Mouse (Mus musculus) kidney, embryonic 16.5 days (tissue): ENCODE measurements around the gene Gm10647. TPM values are rescaled to one million over a fixed set of nuclear protein-coding genes. Genes with fewer than 3 reads are reported as not detected.
"Not testable (repeated sequence)": the region's sequence is repeated elsewhere in the genome, so short reads cannot be mapped to it uniquely, and the experiment has no call there.

Experiments used
- ATAC-seq: fragments of 200-750 bp; cut with Nextera tagmentation; 2 replicates; pipeline ENCODE4 v1.8.0; 2017; ENCODE audit warnings: moderate TSS enrichment; ENCODE audit not compliant: low FRiP score, low TSS enrichment
- H3K27ac ChIP-seq: fragments of 300-500 bp; sonication (generic); 2 replicates; pipeline ENCODE4 v1.5.1; 2014; ENCODE audit warnings: low read length
- H3K27me3 ChIP-seq: fragments of 300-500 bp; sonication (generic); 2 replicates; pipeline ENCODE4 v1.6.1; 2014; ENCODE audit warnings: low read length, control low read depth, mixed read lengths; ENCODE audit not compliant: insufficient read depth
- H3K36me3 ChIP-seq: fragments of 300-500 bp; sonication (generic); 2 replicates; pipeline ENCODE4 v1.6.1; 2014; ENCODE audit warnings: low read length, control low read depth, mixed read lengths; ENCODE audit not compliant: insufficient read depth
- H3K4me1 ChIP-seq: fragments of 300-500 bp; sonication (generic); 2 replicates; pipeline ENCODE4 v1.6.1; 2014; ENCODE audit warnings: low read length, control low read depth, mixed read lengths; ENCODE audit not compliant: insufficient read depth
- H3K4me2 ChIP-seq: fragments of 300-500 bp; sonication (generic); replicated peaks from 2 replicates; pipeline ENCODE4 v1.6.1; 2014; ENCODE audit warnings: low read depth, low read length
- H3K4me3 ChIP-seq: fragments of 300-500 bp; sonication (generic); 2 replicates; pipeline ENCODE4 v1.5.1; 2014; ENCODE audit warnings: mild to moderate bottlenecking, low read length
- H3K9ac ChIP-seq: fragments of 300-500 bp; sonication (generic); replicated peaks from 2 replicates; pipeline ENCODE4 v1.6.1; 2014; ENCODE audit warnings: low read length
- H3K9me3 ChIP-seq: fragments of 300-500 bp; sonication (generic); 2 replicates; pipeline ENCODE4 v1.6.1; 2016; ENCODE audit warnings: low read length, control low read depth
- WGBS: fragments of 180-500 bp; shearing (Covaris S2); extraction: QIAGEN DNeasy Blood & Tissue Kit; methylation state at CpG from one replicate; pipeline ENCODE4 v1.1.7; 2014; 5-methylcytosine and 5-hydroxymethylcytosine counted together
- polyA plus RNA-seq: library from polyadenylated mRNA; unstranded; fragments of >200 nt; fragmentation: Nextera tagmentation; extraction: Ambion mirVana; gene quantifications from 2 replicates; pipeline ENCODE4 v1.2.1, GENCODE M21; 2015

The Gm10647 gene
- 0.71 and 1.2 TPM in 2 replicates for polyA plus RNA-seq

DNA sequence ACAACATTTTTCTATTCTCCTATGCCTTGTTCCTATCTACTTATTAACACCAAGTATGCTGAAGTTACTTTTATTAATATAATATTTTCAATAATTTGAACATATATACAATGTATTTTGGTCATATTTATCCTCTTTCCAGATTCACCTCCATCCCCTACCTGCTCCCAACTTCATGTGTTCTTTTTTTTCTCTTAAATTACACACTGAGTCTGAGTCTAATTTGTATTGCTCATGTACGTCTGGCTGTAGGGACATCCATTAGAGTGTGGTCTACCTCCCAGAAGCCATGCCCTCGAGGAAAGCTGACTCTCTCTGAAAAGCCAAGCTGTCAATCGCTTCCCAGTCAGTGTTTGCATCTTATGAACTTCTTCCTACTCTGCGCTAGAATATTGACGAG is at the start of gene Gm10647:
Gene Gm10647 (plus strand): TSS at position 301 of the 400 bp plus-strand sequence.
- Histone ChIP-seq H3K9ac (peak within 1 kb of the TSS; percentile 79), H3K4me3 (peak within 1 kb of the TSS; percentile 81), H3K27ac (peak within 1 kb of the TSS; percentile 93; the same call in 1 of the 2 replicates), H3K27me3 (no peaks in the 10 kb centered on the region), H3K4me2 (peak within 1 kb of the TSS; percentile 94), H3K9me3 (no peaks in the 10 kb centered on the region), H3K36me3 (no peaks in the 10 kb centered on the region), H3K4me1 (peaks cover 14% of the 10 kb centered on the region; the same call in 1 of the 2 replicates)
- no peak for ATAC-seq
- WGBS, result 80% methylated on average over 5 of the region's 5 CpGs

GRCm38 (mm10) chr9:66748390-66748789 is 48.4 kb upstream of the Gm10647 start:
- Histone ChIP-seq H3K9me3 (no peaks in the 10 kb centered on the region), H3K4me1 (no peaks in the 10 kb centered on the region), H3K36me3 (no peaks in the 10 kb centered on the region), H3K4me3 (no peak overlapping the region), H3K27ac (no peak overlapping the region), H3K27me3 (no peaks in the 10 kb centered on the region), H3K4me2 (no peak overlapping the region), H3K9ac (no peak overlapping the region)
- no peak for ATAC-seq
- 85% methylated on average over 15 of the region's 15 CpGs for WGBS

DNA sequence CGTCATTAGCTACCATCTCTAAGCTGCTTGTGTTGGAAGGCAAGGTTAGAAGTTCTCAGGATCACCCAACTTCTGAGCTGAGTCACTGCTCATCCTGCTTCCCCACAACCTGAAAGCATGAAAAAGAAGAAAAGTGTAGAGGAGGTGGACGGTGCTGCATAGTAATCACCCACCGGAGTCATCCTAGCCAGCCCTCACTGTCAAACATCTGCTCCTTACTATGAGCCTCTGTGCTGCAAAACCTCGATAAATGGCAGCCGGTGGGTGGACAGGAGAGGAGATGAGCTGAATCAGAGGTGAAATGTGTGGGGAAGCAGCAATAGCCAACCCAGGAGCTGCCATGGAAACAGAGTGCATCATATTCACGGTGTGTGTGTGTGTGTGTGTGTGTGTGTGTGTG is 44.0 kb upstream of the Gm10647 start:
- Histone ChIP-seq H3K27ac (no peak overlapping the region), H3K4me2 (no peak overlapping the region), H3K9ac (no peak overlapping the region), H3K9me3 (no peaks in the 10 kb centered on the region), H3K27me3 (no peaks in the 10 kb centered on the region), H3K4me3 (no peak overlapping the region), H3K36me3 (no peaks in the 10 kb centered on the region), H3K4me1 (no peaks in the 10 kb centered on the region)
- 92% methylated on average over 6 of the region's 6 CpGs for WGBS
- ATAC-seq, result no peak

- Histone ChIP-seq H3K27ac (no peak overlapping the region), H3K9me3 (no peaks in the 10 kb centered on the region), H3K9ac (no peak overlapping the region), H3K4me1 (no peaks in the 10 kb centered on the region), H3K36me3 (no peaks in the 10 kb centered on the region), H3K4me2 (no peak overlapping the region), H3K4me3 (no peak overlapping the region), H3K27me3 (no peaks in the 10 kb centered on the region)
- no peak for ATAC-seq
- 72% methylated on average over 1 of the region's 1 CpGs for whole genome bisulfite sequencing
Measured at GRCm38 (mm10) chr9:66760991-66761390, 35.8 kb upstream of the Gm10647 start.

DNA sequence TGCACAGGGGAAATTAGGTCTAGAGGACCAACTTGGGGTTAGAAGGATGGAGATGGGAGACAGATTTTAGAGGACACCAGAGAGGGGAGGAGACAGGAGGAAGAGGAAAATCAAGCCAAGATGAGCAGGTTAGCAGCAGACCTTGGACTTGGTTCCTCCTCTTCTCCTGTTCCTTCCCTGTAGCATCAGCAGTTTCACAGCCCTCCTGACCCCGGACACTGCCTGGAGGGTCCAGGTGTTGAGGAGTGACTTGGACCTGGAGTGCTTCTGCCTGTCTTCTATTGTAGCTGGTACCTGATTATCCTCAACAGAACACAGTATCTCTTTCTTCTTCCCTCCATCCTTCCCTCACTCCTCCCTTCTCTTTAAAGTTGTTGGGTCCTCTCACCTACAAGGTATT is 28.1 kb upstream of the Gm10647 start:
- no peak overlapping the region for H3K9ac ChIP-seq
- no peak overlapping the region for H3K4me3 ChIP-seq
- no peak for ATAC-seq
- no peaks in the 10 kb centered on the region for H3K27me3 ChIP-seq
- H3K9me3 ChIP-seq, result no peaks in the 10 kb centered on the region
- WGBS, result 83% methylated on average over 1 of the region's 1 CpGs
- no peak overlapping the region for H3K4me2 ChIP-seq
- H3K4me1 ChIP-seq, result peaks cover 8% of the 10 kb centered on the region; the same call in 1 of the 2 replicates
- no peaks in the 10 kb centered on the region for H3K36me3 ChIP-seq
- 0 out of 2 replicates have a peak overlapping the region, but pooled peaks have one; percentile 37 for H3K27ac ChIP-seq

DNA sequence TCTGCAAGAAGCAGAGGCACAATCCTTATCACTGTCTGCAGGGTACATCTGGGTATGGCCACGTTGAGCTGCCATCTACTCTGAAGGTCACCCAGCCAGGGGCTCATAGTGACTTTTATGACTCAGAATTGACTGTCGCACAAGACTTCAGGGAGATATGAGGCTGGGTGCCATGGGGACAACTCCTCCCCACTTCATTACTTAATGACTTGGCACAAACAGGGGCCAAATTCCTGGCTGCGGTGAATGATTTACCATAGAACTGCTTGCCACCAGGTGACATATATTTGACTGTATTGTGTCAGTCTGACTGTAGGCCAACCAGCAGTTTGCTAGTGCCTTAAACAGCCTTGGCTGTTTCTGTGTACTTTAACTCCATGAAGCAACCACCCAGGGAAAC is 27.6 kb upstream of the Gm10647 start:
- Histone ChIP-seq H3K27ac (peak overlapping the region; percentile 43; the same call in 1 of the 2 replicates), H3K9ac (no peak overlapping the region), H3K36me3 (no peaks in the 10 kb centered on the region), H3K4me2 (no peak overlapping the region), H3K9me3 (no peaks in the 10 kb centered on the region), H3K4me3 (no peak overlapping the region), H3K27me3 (no peaks in the 10 kb centered on the region), H3K4me1 (peaks cover 8% of the 10 kb centered on the region; the same call in 1 of the 2 replicates)
- WGBS, result 42% methylated on average over 3 of the region's 3 CpGs
- ATAC-seq, result peak; percentile 69

GRCm38 (mm10) chr9:66770701-66771100 is 26.1 kb upstream of the Gm10647 start:
- H3K4me2 ChIP-seq, result no peak overlapping the region
- no peaks in the 10 kb centered on the region for H3K36me3 ChIP-seq
- no peak overlapping the region for H3K4me3 ChIP-seq
- peaks cover 8% of the 10 kb centered on the region; the same call in 1 of the 2 replicates for H3K4me1 ChIP-seq
- no peaks in the 10 kb centered on the region for H3K9me3 ChIP-seq
- no peak overlapping the region for H3K9ac ChIP-seq
- ATAC-seq, result no peak
- H3K27me3 ChIP-seq, result no peaks in the 10 kb centered on the region
- H3K27ac ChIP-seq, result 0 out of 2 replicates have a peak overlapping the region, but pooled peaks have one; percentile 34

DNA sequence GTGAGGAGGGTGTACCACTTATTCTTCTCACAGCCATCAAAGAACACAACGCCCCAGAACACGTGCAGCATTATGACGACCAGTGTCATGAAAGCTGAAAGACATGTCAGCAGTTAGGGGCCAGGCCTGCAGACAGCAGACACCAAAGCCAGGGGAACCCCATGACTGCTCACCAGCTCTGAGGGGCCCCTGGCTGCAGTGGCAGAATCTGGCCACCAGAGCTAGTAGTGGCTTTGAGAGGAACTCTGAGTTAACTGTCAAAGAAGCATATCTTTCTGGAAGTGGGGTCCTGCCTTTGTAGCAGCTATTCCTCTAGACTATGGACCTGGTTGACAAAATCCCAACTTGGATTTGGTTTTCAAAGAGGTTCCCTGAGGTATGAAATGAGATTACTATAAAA is 12.3 kb upstream of the Gm10647 start:
- H3K4me3 ChIP-seq, H3K4me2 ChIP-seq, H3K9ac ChIP-seq, H3K9me3 ChIP-seq, H3K27me3 ChIP-seq, ATAC-seq, H3K4me1 ChIP-seq, H3K27ac ChIP-seq, H3K36me3 ChIP-seq: not testable (repeated sequence)
- WGBS, result no CpG with 5 or more reads among the region's 3 CpGs

DNA sequence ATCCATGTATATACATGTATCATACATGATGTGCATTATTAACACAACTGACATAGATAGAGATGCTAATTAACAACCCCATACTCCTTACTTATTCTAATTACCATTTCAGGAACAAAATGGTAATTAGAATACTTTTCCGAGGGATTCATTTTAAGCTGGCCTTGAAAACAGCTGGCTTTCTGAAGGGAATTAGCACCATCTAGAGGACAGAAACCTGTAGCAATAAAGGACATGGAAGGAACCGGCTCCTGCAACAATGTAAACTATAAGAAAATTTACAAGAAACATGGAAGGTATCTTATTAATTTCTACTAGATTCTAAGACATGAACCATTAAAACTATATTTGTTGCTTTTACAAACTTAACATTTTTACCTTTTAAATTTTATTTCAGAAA is 9.0 kb upstream of the Gm10647 start:
- Histone ChIP-seq H3K4me3 (no peak overlapping the region), H3K4me1 (no peaks in the 10 kb centered on the region), H3K36me3 (no peaks in the 10 kb centered on the region), H3K9ac (no peak overlapping the region), H3K4me2 (no peak overlapping the region), H3K27me3 (no peaks in the 10 kb centered on the region), H3K9me3 (no peaks in the 10 kb centered on the region), H3K27ac (no peak overlapping the region)
- WGBS, result 9% methylated on average over 2 of the region's 2 CpGs
- ATAC-seq, result no peak

DNA sequence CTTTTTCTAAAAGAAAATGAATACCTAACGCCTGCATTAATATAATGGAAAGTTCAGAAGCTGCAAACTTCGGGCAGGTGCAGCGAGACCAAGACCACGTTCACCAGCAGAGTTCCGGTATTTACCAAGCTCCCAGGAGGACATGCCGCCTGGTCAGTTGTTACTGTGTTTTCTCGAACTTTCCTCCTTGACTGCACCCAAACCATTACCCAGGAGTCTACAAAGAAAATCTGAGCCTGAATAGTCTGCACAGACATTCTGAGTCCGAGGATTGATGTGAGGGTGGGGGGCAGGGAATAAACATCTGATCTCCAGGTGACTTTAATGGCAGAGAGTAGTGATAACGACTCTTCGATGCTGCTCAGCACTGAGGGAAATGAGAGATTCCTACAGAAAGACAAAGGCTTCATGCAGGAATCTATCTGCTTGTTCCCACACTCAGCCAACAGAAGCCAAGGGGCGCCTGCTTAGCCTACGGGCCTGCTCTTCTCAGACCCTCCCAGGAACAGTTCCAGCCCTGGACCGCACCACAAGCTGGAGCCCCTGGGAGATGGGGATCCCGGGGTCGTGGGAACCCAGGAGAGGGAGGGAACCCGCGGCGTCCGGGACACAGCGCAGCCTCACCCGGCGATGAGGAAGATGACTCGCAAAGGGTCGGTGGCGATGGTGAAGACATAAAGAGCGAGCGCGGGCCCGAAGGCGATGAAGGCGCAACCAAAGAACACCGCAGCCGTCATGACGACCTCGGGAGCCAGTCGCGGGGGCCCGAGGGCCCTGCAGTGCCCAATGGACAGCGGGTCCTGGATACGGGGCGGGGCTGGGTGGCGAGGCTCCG is 2.0 kb upstream of the Gm10647 start:
- H3K27me3 ChIP-seq, result no peaks in the 10 kb centered on the region
- H3K4me1 ChIP-seq, result peaks cover 14% of the 10 kb centered on the region; the same call in 1 of the 2 replicates
- peak overlapping the region; percentile 93 for H3K27ac ChIP-seq
- H3K36me3 ChIP-seq, result no peaks in the 10 kb centered on the region
- ATAC-seq, result peak; percentile 36
- H3K9ac ChIP-seq, result peak overlapping the region; percentile 79
- H3K9me3 ChIP-seq, result no peaks in the 10 kb centered on the region
- peak overlapping the region; percentile 94 for H3K4me2 ChIP-seq
- under 1% methylated on average over 43 of the region's 43 CpGs for WGBS
- peak overlapping the region; percentile 81 for H3K4me3 ChIP-seq
